In genomic region chr17:6771661-6772489, GRCm38 (mm10) we compare ENCODE assay signal across 10 mouse cellular contexts. TPM values are rescaled to one million over a fixed set of nuclear protein-coding genes. Genes with fewer than 3 reads are reported as not detected.
A peak's percentile ranks its signal among the peaks of the same experiment; 100 is the strongest.
DNase-seq lines count a peak whose midpoint lies in the region; ATAC-seq and TF ChIP-seq lines count a peak whose summit lies in the region.
"Had no signal": no experiment of that assay in that cellular context is flagged by ENCODE, and none has a peak within 500 bp of the region (broad histone marks: within the 10 kb centered on the region; RNA-seq: fewer than 3 reads in every experiment).

No protein-coding gene starts in this region.

- peaks cover 40 to 82% of the 10 kb centered on the region in 2 experiments for H3K4me1 ChIP-seq in heart, embryonic 14.5 days (ENCODE audit: control insufficient read depth in 2 of 2, insufficient read depth in 2 of 2, low read length in 2 of 2)
- H3K4me1 ChIP-seq in lung, embryonic 14.5 days (ENCODE audit: insufficient read depth): peaks cover 13% of the 10 kb centered on the region

- WGBS in heart, embryonic 14.5 days: 81% methylated on average over 16 of the region's 16 CpGs
- 59% methylated on average over 16 of the region's 16 CpGs for WGBS in lung, embryonic 14.5 days

- H3K4me3 ChIP-seq in heart, embryonic 14.5 days (ENCODE audit: control insufficient read depth in 1 of 2, insufficient read depth in 1 of 2, low read depth in 1 of 2, low read length in 2 of 2): no peak overlapping the region
- H3K4me3 ChIP-seq in lung, embryonic 14.5 days (ENCODE audit: low read depth, low read length): no peak overlapping the region
- H3K4me3 ChIP-seq: hindbrain, embryonic 13.5 days; midbrain, embryonic 12.5 days had no signal

- no peak for ATAC-seq in heart, embryonic 14.5 days (ENCODE audit: insufficient number of reproducible peaks, insufficient read depth, low FRiP score, low read depth)
- no peak for ATAC-seq in lung, embryonic 14.5 days (ENCODE audit: insufficient read depth)
- 0 out of 2 replicates have a peak, but pooled peaks have one; percentile 40 for ATAC-seq in megakaryocyte, adult 5-6 weeks (ENCODE audit: poor library complexity, severe bottlenecking)

- H3K36me3 ChIP-seq in heart, embryonic 14.5 days (ENCODE audit: control insufficient read depth, insufficient read depth, low read length): peaks cover 4% of the 10 kb centered on the region; the same call in 1 of the 2 replicates
- H3K36me3 ChIP-seq in lung, embryonic 14.5 days (ENCODE audit: insufficient read depth): no peaks in the 10 kb centered on the region
- H3K36me3 ChIP-seq: hindbrain, embryonic 13.5 days; midbrain, embryonic 12.5 days had no signal

- H3K4me2 ChIP-seq in heart, embryonic 14.5 days (ENCODE audit: low read length): no peak overlapping the region
- H3K4me2 ChIP-seq in lung, embryonic 14.5 days: peak overlapping the region; percentile 31; the same call in 1 of the 2 replicates
- H3K4me2 ChIP-seq: hindbrain, embryonic 13.5 days; midbrain, embryonic 12.5 days had no signal

- no peaks in the 10 kb centered on the region for H3K27me3 ChIP-seq in heart, embryonic 14.5 days (ENCODE audit: control insufficient read depth, insufficient read depth, low read length)
- H3K27me3 ChIP-seq in lung, embryonic 14.5 days (ENCODE audit: insufficient read depth, low read length): no peaks in the 10 kb centered on the region
- H3K27me3 ChIP-seq: hindbrain, embryonic 13.5 days had no signal

- DNase-seq in heart, adult 11 months: no peak
- DNase-seq in lung, embryonic 14.5 days: peak; percentile 47
- no peak for DNase-seq in lung, postnatal 4 days
- peak; percentile 50 for DNase-seq in T-cell, adult 2 months (ENCODE audit: low spot score)
- DNase-seq in right cerebral cortex, adult 18-20 months: no peak
- no peak for DNase-seq in layer of hippocampus, adult 9-10 months (ENCODE audit: low spot score)

- TF ChIP-seq CTCF in lung, embryonic 14.5 days (IDR thresholded peaks at IDR 0.05; ENCODE audit: low read depth): no peak

- peak overlapping the region; percentile 25 to 27 for H3K27ac ChIP-seq in heart, embryonic 14.5 days (replicated peaks in 1 of 2; ENCODE audit: control insufficient read depth in 1 of 2, insufficient read depth in 1 of 2, low read depth in 2 of 2, low read length in 2 of 2)
- peak overlapping the region; percentile 86 for H3K27ac ChIP-seq in lung, embryonic 14.5 days (ENCODE audit: low read depth)
- H3K27ac ChIP-seq: hindbrain, embryonic 13.5 days; midbrain, embryonic 12.5 days had no signal

- H3K9ac ChIP-seq in heart, embryonic 14.5 days (ENCODE audit: low read length): no peak overlapping the region
- H3K9ac ChIP-seq in lung, embryonic 14.5 days: no peak overlapping the region
- H3K9ac ChIP-seq: hindbrain, embryonic 13.5 days; midbrain, embryonic 12.5 days had no signal

- no peaks in the 10 kb centered on the region for H3K9me3 ChIP-seq in heart, embryonic 14.5 days (ENCODE audit: control insufficient read depth, low read length)
- H3K9me3 ChIP-seq in lung, embryonic 14.5 days (ENCODE audit: low read depth, low read length): no peaks in the 10 kb centered on the region
- H3K9me3 ChIP-seq: hindbrain, embryonic 13.5 days; midbrain, embryonic 12.5 days had no signal

RNA-seq across cellular contexts. Expression of gene Ezr, which starts 10.7 kb away (rescaled TPM):
- 102 and 115 TPM in 2 replicates for polyA plus RNA-seq in heart, embryonic 14.5 days (2014; fragmentation: Nextera tagmentation; extraction: Ambion mirVana)
- polyA plus RNA-seq in lung, embryonic 14.5 days (2014; fragmentation: Nextera tagmentation; extraction: Ambion mirVana): 97.1 and 97.3 TPM in 2 replicates
- total RNA-seq in megakaryocyte, adult 5-6 weeks (2015): 45.8 and 49.8 TPM in 2 replicates
- total RNA-seq in megakaryocyte, adult 5-6 weeks (2017): 130 and 175 TPM in 2 replicates

Comparison
In these comparisons a context has a peak if more than half of its experiments do, and no peak if none do; other contexts are left out.
1. DNase-seq: peak in lung, embryonic 14.5 days (single experiment) and T-cell, adult 2 months (single experiment); none in heart, adult 11 months (single experiment), lung, postnatal 4 days (0 of 2), right cerebral cortex, adult 18-20 months (single experiment) and layer of hippocampus, adult 9-10 months (single experiment).